Mouse (Mus musculus): Measurements from ENCODE around the gene Actg1.
"Not testable (repeated sequence)": the region's sequence is repeated elsewhere in the genome, so short reads cannot be mapped to it uniquely, and the experiment has no call there.

The Actg1 gene

GRCm38 (mm10) chr11:120360755-120361154 lies 12.4 kb upstream of the Actg1 start:
- DNase-seq (ENCODE audit: low spot score), result no peak

GRCm38 (mm10) chr11:120360062-120360461 lies 11.7 kb upstream of the Actg1 start:
- no peak for DNase-seq (ENCODE audit: low spot score)

- no peak for DNase-seq (ENCODE audit: low spot score)
Measured at GRCm38 (mm10) chr11:120359391-120359790, 11.0 kb upstream of the Actg1 start.

- peak; percentile 88 for DNase-seq (ENCODE audit: low spot score)
Measured at GRCm38 (mm10) chr11:120357791-120358401, 9.6 kb upstream of the Actg1 start.

- DNase-seq (ENCODE audit: low spot score), result no peak
Measured at GRCm38 (mm10) chr11:120356900-120357299, 8.6 kb upstream of the Actg1 start.

- DNase-seq (ENCODE audit: low spot score), result no peak
Measured at GRCm38 (mm10) chr11:120356319-120356840, 8.0 kb upstream of the Actg1 start.

- DNase-seq (ENCODE audit: low spot score), result peak; percentile 38
Measured at GRCm38 (mm10) chr11:120355277-120356039, 7.1 kb upstream of the Actg1 start.

GRCm38 (mm10) chr11:120354304-120355276 lies 6.2 kb upstream of the Actg1 start:
- DNase-seq (ENCODE audit: low spot score), result peak; percentile 38

- DNase-seq (ENCODE audit: low spot score), result peak; percentile 93
Measured at GRCm38 (mm10) chr11:120353500-120354303, 5.4 kb upstream of the Actg1 start.

GRCm38 (mm10) chr11:120352571-120353290 lies 4.4 kb upstream of the Actg1 start:
- DNase-seq (ENCODE audit: low spot score), result peak; percentile 74

GRCm38 (mm10) chr11:120352093-120352350 lies 3.7 kb upstream of the Actg1 start:
- not testable (repeated sequence) for DNase-seq (ENCODE audit: low spot score)

- DNase-seq (ENCODE audit: low spot score), result peak; percentile 51
Measured at GRCm38 (mm10) chr11:120351250-120352092, 3.1 kb upstream of the Actg1 start.

- DNase-seq (ENCODE audit: low spot score), result peak; percentile 71
Measured at GRCm38 (mm10) chr11:120350711-120351110, 2.4 kb upstream of the Actg1 start.

- peak; percentile 94 for DNase-seq (ENCODE audit: low spot score)
Measured at GRCm38 (mm10) chr11:120349986-120350702, 1.8 kb upstream of the Actg1 start.

- DNase-seq (ENCODE audit: low spot score), result peak; percentile 63
Measured at GRCm38 (mm10) chr11:120349371-120349985, 1.1 kb upstream of the Actg1 start.

GRCm38 (mm10) chr11:120348684-120349370 lies 485 bp upstream of the Actg1 start:
- DNase-seq (ENCODE audit: low spot score), result peak; percentile 86

GRCm38 (mm10) chr11:120347301-120347700 lies 1.0 kb downstream of the Actg1 start:
- peak; percentile 41 for DNase-seq (ENCODE audit: low spot score)

- not testable (repeated sequence) for DNase-seq (ENCODE audit: low spot score)
Measured at GRCm38 (mm10) chr11:120346383-120347034, 1.8 kb downstream of the Actg1 start.
